Mouse (Mus musculus): ENCODE results near the gene Pdlim5. TPM values are rescaled to one million over a fixed set of nuclear protein-coding genes. Genes with fewer than 3 reads are reported as not detected.

Gene Pdlim5
- total RNA-seq, 1 experiment: 38.8 TPM

GRCm38 (mm10) chr3:142436212-142436611, 40.7 kb upstream of the Pdlim5 start:
- in situ Hi-C loops (cut with MboI; ENCODE audit: low sequenced_read_pairs in 2 of 2, unreplicated experiment in 2 of 2): no loop called here
- H3K9ac ChIP-seq (ENCODE audit: insufficient read depth, low read depth, low read length, poor library complexity, severe bottlenecking): no peak overlapping the region
- no peak overlapping the region for H3K4me3 ChIP-seq (ENCODE audit: insufficient read depth in 1 of 2, low read depth in 1 of 2, low read length in 2 of 2, poor library complexity in 1 of 2, severe bottlenecking in 1 of 2)
- no peaks in the 10 kb centered on the region for H3K4me1 ChIP-seq (ENCODE audit: control insufficient read depth in 2 of 2, insufficient read depth in 2 of 2, low read length in 2 of 2, poor library complexity in 1 of 2)
- H3K36me3 ChIP-seq (ENCODE audit: control insufficient read depth, insufficient read depth, low read length, poor library complexity, severe bottlenecking): no peaks in the 10 kb centered on the region
- no peak for TF ChIP-seq ZC3H11A (IDR thresholded peaks at IDR 0.05; ENCODE audit: borderline replicate concordance, low read depth, low read length)
- no peak for TF ChIP-seq CHD2 (IDR thresholded peaks at IDR 0.05; ENCODE audit: low read depth, low read length)
- TF ChIP-seq MAFK (IDR thresholded peaks at IDR 0.05; ENCODE audit: insufficient read depth, low read depth, low read length): no peak
- TF ChIP-seq ZNF384 (IDR thresholded peaks at IDR 0.05; ENCODE audit: low read depth, low read length): no peak
- no peak for TF ChIP-seq HCFC1 (IDR thresholded peaks at IDR 0.05; ENCODE audit: borderline replicate concordance, insufficient read depth, low read length)
- no peak for DNase-seq (ENCODE audit: low read depth, low spot score)
- no peaks in the 10 kb centered on the region for H3K9me3 ChIP-seq (ENCODE audit: control insufficient read depth, insufficient read depth, low read depth, low read length)
- H3K27ac ChIP-seq (ENCODE audit: insufficient read depth, low read depth, low read length, poor library complexity, severe bottlenecking): no peak overlapping the region

- TF ChIP-seq HCFC1 (IDR thresholded peaks at IDR 0.05; ENCODE audit: borderline replicate concordance, insufficient read depth, low read length) (no peak), ZC3H11A (IDR thresholded peaks at IDR 0.05; ENCODE audit: borderline replicate concordance, low read depth, low read length) (no peak), ZNF384 (IDR thresholded peaks at IDR 0.05; ENCODE audit: low read depth, low read length) (no peak), MAFK (IDR thresholded peaks at IDR 0.05; ENCODE audit: insufficient read depth, low read depth, low read length) (no peak), CHD2 (IDR thresholded peaks at IDR 0.05; ENCODE audit: low read depth, low read length) (no peak)
These were observed 39.3 kb upstream of the Pdlim5 start for GRCm38 (mm10) chr3:142434786-142435168.

GRCm38 (mm10) chr3:142434127-142434785, 38.8 kb upstream of the Pdlim5 start:
- Histone ChIP-seq H3K9ac (ENCODE audit: insufficient read depth, low read depth, low read length, poor library complexity, severe bottlenecking) (no peak overlapping the region), H3K27ac (ENCODE audit: insufficient read depth, low read depth, low read length, poor library complexity, severe bottlenecking) (no peak overlapping the region), H3K36me3 (ENCODE audit: control insufficient read depth, insufficient read depth, low read length, poor library complexity, severe bottlenecking) (no peaks in the 10 kb centered on the region), H3K4me3 (ENCODE audit: insufficient read depth in 1 of 2, low read depth in 1 of 2, low read length in 2 of 2, poor library complexity in 1 of 2, severe bottlenecking in 1 of 2) (no peak overlapping the region), H3K9me3 (ENCODE audit: control insufficient read depth, insufficient read depth, low read depth, low read length) (no peaks in the 10 kb centered on the region), H3K4me1 (ENCODE audit: control insufficient read depth in 2 of 2, insufficient read depth in 2 of 2, low read length in 2 of 2, poor library complexity in 1 of 2) (no peaks in the 10 kb centered on the region)
- in situ Hi-C loops (cut with MboI; ENCODE audit: low sequenced_read_pairs in 2 of 2, unreplicated experiment in 2 of 2): no loop called here
- DNase-seq (ENCODE audit: low read depth, low spot score): no peak
- TF ChIP-seq ZNF384 (IDR thresholded peaks at IDR 0.05; ENCODE audit: low read depth, low read length) (no peak), MAFK (IDR thresholded peaks at IDR 0.05; ENCODE audit: insufficient read depth, low read depth, low read length) (no peak), ZC3H11A (IDR thresholded peaks at IDR 0.05; ENCODE audit: borderline replicate concordance, low read depth, low read length) (no peak), HCFC1 (IDR thresholded peaks at IDR 0.05; ENCODE audit: borderline replicate concordance, insufficient read depth, low read length) (no peak)

More at GRCm38 (mm10) chr3:142434786-142435168, 39.3 kb upstream of the Pdlim5 start:
- no peaks in the 10 kb centered on the region for H3K9me3 ChIP-seq (ENCODE audit: control insufficient read depth, insufficient read depth, low read depth, low read length)
- no peak for DNase-seq (ENCODE audit: low read depth, low spot score)
- no peak overlapping the region for H3K4me3 ChIP-seq (ENCODE audit: insufficient read depth in 1 of 2, low read depth in 1 of 2, low read length in 2 of 2, poor library complexity in 1 of 2, severe bottlenecking in 1 of 2)
- in situ Hi-C loops (cut with MboI; ENCODE audit: low sequenced_read_pairs in 2 of 2, unreplicated experiment in 2 of 2): no loop called here
- H3K9ac ChIP-seq (ENCODE audit: insufficient read depth, low read depth, low read length, poor library complexity, severe bottlenecking): no peak overlapping the region
- no peak overlapping the region for H3K27ac ChIP-seq (ENCODE audit: insufficient read depth, low read depth, low read length, poor library complexity, severe bottlenecking)
- H3K36me3 ChIP-seq (ENCODE audit: control insufficient read depth, insufficient read depth, low read length, poor library complexity, severe bottlenecking): no peaks in the 10 kb centered on the region
- no peaks in the 10 kb centered on the region for H3K4me1 ChIP-seq (ENCODE audit: control insufficient read depth in 2 of 2, insufficient read depth in 2 of 2, low read length in 2 of 2, poor library complexity in 1 of 2)

GRCm38 (mm10) chr3:142431481-142431880, 36.0 kb upstream of the Pdlim5 start:
- TF ChIP-seq ZNF384 (IDR thresholded peaks at IDR 0.05; ENCODE audit: low read depth, low read length) (no peak), HCFC1 (IDR thresholded peaks at IDR 0.05; ENCODE audit: borderline replicate concordance, insufficient read depth, low read length) (no peak), CHD2 (IDR thresholded peaks at IDR 0.05; ENCODE audit: low read depth, low read length) (no peak), ZC3H11A (IDR thresholded peaks at IDR 0.05; ENCODE audit: borderline replicate concordance, low read depth, low read length) (no peak), MAFK (IDR thresholded peaks at IDR 0.05; ENCODE audit: insufficient read depth, low read depth, low read length) (no peak)
- H3K4me1 ChIP-seq (ENCODE audit: control insufficient read depth in 2 of 2, insufficient read depth in 2 of 2, low read length in 2 of 2, poor library complexity in 1 of 2): no peaks in the 10 kb centered on the region

More at GRCm38 (mm10) chr3:142431481-142431880, 36.0 kb upstream of the Pdlim5 start:
- no peaks in the 10 kb centered on the region for H3K9me3 ChIP-seq (ENCODE audit: control insufficient read depth, insufficient read depth, low read depth, low read length)
- in situ Hi-C loops (cut with MboI; ENCODE audit: low sequenced_read_pairs in 2 of 2, unreplicated experiment in 2 of 2): no loop called here
- H3K4me3 ChIP-seq (ENCODE audit: insufficient read depth in 1 of 2, low read depth in 1 of 2, low read length in 2 of 2, poor library complexity in 1 of 2, severe bottlenecking in 1 of 2): no peak overlapping the region
- no peak overlapping the region for H3K9ac ChIP-seq (ENCODE audit: insufficient read depth, low read depth, low read length, poor library complexity, severe bottlenecking)
- no peak overlapping the region for H3K27ac ChIP-seq (ENCODE audit: insufficient read depth, low read depth, low read length, poor library complexity, severe bottlenecking)
- H3K36me3 ChIP-seq (ENCODE audit: control insufficient read depth, insufficient read depth, low read length, poor library complexity, severe bottlenecking): no peaks in the 10 kb centered on the region
- no peak for DNase-seq (ENCODE audit: low read depth, low spot score)
